Mouse (Mus musculus) layer of hippocampus, adult 18-20 months (tissue): ENCODE results near the gene Zfp131. TPM values are rescaled to one million over a fixed set of nuclear protein-coding genes. Genes with fewer than 3 reads are reported as not detected.

Experiments
- DNase-seq, 2 experiments: peaks; one replicate each; pipeline ENCODE4 v3.0.0; 2022; ENCODE audit warnings: low spot score in 2 of 2
- total RNA-seq, 2 experiments: library from RNA; stranded (reverse); gene quantifications; 2 replicates each; pipeline ENCODE4 v1.2.3; 2021

The Zfp131 gene
- total RNA-seq, 2 experiments from 2014 or later, result 42.3 to 42.8 TPM

DNA sequence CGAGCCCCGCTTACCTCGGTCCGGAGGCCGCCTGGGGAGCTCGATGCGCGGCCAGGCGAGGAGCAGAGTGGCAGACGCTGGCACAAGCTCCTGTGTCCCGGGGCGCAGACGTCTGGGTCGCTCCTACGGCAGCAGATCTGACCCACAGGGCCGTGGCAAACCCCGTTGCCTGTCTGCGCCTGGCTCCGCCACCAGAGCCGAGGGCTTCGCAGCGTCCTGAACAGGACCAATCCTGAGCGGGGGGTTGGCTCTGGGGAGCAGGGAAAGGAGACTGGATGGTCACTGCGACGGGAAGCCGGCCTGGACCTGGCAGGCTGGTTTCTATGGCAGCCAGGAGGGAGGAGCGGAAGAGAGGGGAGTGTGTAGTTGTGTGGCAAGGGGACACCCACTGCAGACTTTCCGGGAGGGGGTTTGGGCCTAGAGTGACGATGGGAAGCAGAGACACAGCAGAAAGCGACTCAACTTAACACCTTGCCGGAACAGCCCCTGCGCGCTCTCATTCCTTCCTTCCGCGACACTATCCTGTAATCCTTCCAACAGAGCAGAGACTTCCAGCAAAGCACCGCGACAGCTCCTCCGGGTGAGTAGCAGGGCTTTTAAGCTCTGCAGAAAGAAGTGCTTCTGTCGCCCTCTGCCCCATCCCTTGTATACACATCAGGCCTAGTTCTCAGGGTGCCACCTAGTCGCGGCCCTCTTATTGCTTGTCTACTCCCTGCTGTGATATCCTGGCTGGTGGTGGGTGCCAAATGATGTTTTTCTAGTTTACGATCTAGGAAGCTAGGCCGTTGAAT is 34.8 kb downstream of the Zfp131 start, which contains the start of gene Nim1k:
Nim1k (minus strand) TSS at position 202 of the 791 bp plus-strand sequence.
- DNase-seq, result peak; percentile 81 to 82

DNA sequence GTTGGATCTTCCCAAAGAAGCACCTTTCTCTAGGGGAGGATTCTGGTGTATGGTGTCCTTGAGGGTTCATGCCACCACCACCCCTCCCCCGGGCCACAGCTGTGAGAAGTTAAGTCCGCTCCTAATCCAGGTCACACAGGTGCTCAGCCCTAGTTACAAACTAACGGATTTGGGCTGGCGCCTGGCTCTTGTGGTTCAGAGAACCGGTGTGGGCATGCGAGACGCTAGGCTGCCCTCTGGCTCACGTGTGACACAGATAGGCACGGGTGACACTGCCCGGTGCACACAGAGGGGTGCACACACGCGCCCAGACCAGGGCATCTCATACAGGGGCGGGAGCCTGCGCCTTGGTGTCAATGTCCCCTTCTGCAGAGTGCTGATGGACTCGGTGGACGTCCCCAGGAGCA is 35.5 kb downstream of the Zfp131 start:
- peak in 1 of 2 experiments; percentile 30 for DNase-seq

- DNase-seq, result no peak
Observed at GRCm38 (mm10) chr13:119754635-119755020, 36.1 kb downstream of the Zfp131 start.

GRCm38 (mm10) chr13:119753859-119754634 is 36.6 kb downstream of the Zfp131 start:
- DNase-seq, result peak in 1 of 2 experiments; percentile 51

DNA sequence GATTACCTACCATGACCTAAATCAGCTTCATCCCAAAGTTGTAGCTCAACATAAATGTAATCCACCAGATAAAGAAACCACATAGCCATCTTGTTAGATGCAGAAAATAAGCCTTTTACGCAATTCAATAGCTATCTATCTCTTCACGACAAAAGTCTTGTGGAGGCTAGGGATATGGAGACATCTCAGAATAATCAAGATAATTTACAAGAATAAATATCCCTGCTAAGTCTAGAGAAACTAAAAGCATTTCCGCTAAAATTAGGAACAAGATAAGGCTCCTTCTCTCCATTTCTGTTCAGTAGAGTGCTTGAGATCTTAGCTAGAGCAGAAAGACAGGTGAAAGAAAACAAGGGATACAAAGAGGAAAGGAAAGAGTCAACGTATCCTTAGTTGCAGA is 43.8 kb downstream of the Zfp131 start:
- no peak for DNase-seq

- no peak for DNase-seq
Observed at GRCm38 (mm10) chr13:119743470-119743869, 47.2 kb downstream of the Zfp131 start.

- no peak for DNase-seq
Observed at GRCm38 (mm10) chr13:119742711-119743415, 47.8 kb downstream of the Zfp131 start.

DNA sequence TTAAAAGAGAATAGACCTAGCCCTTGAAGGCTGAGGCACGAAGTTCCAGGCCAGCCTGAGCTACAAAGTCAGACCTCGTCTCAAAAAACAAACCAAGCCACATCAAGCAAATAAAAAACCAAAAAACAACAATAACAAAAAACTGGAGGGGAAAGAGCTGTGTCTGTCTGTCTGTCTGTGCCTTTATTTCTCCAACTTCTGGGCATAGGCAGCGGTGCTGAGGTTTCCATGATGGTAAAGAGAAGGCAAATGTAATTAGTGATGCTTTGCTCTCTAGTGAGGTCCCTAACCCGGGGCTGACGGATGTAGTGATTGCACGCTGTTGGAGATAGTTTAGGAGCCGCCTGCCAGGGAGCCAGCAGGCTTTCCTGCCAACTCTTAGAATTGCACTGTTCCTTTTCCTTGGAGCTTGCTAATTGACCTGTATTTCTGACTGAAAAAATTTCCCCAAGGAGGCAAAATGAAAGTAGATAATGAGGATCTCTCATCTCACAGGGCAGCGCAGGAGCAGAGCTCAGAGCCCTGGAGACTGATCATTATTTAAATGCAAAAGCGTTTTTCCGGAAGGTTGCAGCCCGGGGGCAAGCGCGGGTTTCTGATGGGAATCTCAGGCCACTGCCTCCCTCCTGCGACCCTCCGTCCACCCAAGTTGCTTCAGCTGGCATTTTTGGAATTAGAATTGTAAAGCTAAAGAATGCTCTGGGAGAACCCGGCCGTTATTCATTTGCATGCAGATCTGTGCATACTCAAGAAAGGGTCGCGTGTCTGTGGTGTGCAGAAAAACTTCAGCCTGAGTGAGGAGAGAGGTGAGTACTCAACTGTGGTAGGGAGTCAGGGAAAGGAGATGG is 49.1 kb downstream of the Zfp131 start:
- peak in 1 of 2 experiments; percentile 29 for DNase-seq

- DNase-seq, result no peak
Observed at GRCm38 (mm10) chr13:119731448-119731847, 59.2 kb downstream of the Zfp131 start.

- no peak for DNase-seq
Observed at GRCm38 (mm10) chr13:119729406-119729805, 61.3 kb downstream of the Zfp131 start.

DNA sequence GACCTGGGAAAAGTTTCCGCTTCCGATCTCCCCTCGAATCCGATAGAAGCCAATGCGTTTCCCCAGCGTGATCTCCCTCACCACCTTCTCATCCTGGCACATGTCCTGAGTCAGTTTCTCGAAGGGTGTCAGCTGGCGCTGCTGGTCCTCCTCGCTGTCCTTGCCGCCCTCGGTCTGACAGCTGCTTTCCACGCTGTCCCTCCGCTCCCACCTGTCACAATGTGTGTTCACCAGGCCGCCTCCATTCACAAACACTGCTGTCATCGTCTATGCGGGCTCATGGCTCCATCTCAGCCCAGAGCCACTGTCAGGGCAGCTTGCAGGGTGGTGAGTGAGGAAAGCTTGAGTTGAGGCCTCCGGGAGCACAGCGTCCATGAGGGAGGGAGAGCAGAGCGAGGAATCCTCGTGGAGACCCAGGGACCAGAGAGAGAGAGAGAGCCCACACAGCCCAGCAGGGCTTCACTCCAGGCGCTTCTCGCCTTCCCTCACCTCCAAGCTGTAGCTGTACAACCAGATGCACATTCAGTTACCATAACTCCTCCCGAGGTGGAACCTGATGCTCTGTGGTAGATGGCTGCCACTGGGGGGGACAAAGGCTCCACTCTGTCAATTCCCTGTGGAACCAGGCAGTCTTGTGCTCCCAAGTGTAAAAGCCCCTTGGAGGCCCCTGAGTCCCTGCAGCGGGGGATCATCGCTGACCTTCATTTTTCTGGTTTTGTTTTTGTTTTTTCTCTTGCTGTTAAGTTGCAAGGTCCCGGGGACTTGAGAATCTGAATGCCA is 62.9 kb downstream of the Zfp131 start:
- no peak for DNase-seq

DNA sequence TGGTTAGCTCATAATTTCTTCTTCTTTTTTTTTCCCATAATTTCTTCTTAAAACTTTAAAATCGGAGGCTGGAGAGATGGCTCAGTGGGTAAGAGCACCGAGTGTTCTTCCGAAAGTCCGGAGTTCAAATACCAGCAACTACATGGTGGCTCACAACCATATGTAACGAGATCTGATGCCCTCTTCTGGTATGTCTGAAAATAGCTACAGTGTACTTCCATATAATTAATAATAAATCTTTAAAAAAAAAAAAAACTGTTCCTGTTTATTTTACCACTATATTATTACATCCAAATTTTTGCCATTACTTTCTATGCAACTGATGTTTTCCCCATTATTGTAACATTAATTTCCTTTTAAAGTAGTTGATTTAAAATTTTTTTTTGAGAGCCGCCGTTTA is 66.1 kb downstream of the Zfp131 start:
- no peak for DNase-seq

GRCm38 (mm10) chr13:119723368-119723767 is 67.3 kb downstream of the Zfp131 start:
- DNase-seq, result no peak

DNA sequence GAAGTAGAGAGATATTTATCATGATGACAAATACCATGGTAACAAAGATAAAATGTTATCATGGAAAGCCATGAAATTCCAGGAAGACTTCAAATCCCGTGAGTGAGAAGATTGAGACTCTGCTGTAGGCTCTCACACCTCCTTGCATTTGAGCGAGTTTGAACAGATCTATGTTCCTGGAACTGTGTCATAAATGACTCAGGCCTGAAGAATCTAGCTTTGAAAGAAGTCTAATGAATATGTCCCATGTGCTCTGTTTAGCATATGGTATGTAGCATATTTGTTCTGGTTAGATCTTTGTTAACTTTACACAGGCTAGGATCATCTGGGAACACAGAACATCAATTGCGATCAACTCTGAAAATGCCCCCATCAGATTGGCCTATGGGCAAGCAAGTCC is 68.2 kb downstream of the Zfp131 start:
- DNase-seq, result no peak

GRCm38 (mm10) chr13:119716105-119716504 is 74.6 kb downstream of the Zfp131 start:
- no peak for DNase-seq

Other genes starting within 250 kb of the Zfp131 start
- gene Ccl28, start 167.1 kb downstream of the Zfp131 start, total RNA-seq, result 1 to 10 TPM; 1.1 to 1.2 TPM
- 100 to 1,000 TPM; 192 to 194 TPM for gene Hmgcs1, start 100.5 kb downstream of the Zfp131 start, total RNA-seq
- 10 to 100 TPM; 12.3 to 13.8 TPM for gene Nim1k, start 35.0 kb downstream of the Zfp131 start, total RNA-seq
- not detected for gene AF067063, start 39.3 kb upstream of the Zfp131 start, total RNA-seq
- not detected for gene D13Ertd608e, start 45.1 kb upstream of the Zfp131 start, total RNA-seq
- gene Tcstv1, start 103.9 kb upstream of the Zfp131 start, total RNA-seq, result not detected
- gene Gm21761, start 138.4 kb upstream of the Zfp131 start, total RNA-seq, result not detected
- not detected for gene B020031M17Rik, start 159.9 kb upstream of the Zfp131 start, total RNA-seq
- gene Gm36079, start 236.1 kb upstream of the Zfp131 start, total RNA-seq, result not detected